Mouse (Mus musculus) heart, adult 2 months (tissue): Measurements from ENCODE around the gene Grk5. TPM values are rescaled to one million over a fixed set of nuclear protein-coding genes. Genes with fewer than 3 reads are reported as not detected.
A peak's percentile ranks its signal among the peaks of the same experiment; 100 is the strongest.

Experiments used
- DNase-seq, 2 experiments: peaks; one replicate each; pipeline ENCODE4 v3.0.0; 2021
- H3K27ac ChIP-seq: fragments of 200-600 bp; 2 replicates; pipeline ENCODE4 v1.8.1; 2022
- H3K27me3 ChIP-seq: fragments of 200-500 bp; 2 replicates; pipeline ENCODE4 v1.6.1; 2012; ENCODE audit warnings: mild to moderate bottlenecking, low read length, inconsistent platforms, mixed read lengths; ENCODE audit not compliant: control insufficient read depth, insufficient read depth
- H3K36me3 ChIP-seq: fragments of 200-500 bp; 2 replicates; pipeline ENCODE4 v1.6.1; 2012; ENCODE audit warnings: low read length, inconsistent platforms; ENCODE audit not compliant: control insufficient read depth, insufficient read depth
- H3K4me1 ChIP-seq: fragments of 200-500 bp; 2 replicates; pipeline ENCODE4 v1.6.1; 2011; ENCODE audit warnings: low read length; ENCODE audit not compliant: control insufficient read depth, insufficient read depth
- H3K4me3 ChIP-seq: fragments of 200-600 bp; 2 replicates; pipeline ENCODE4 v1.8.1; 2022
- H3K79me2 ChIP-seq: fragments of 200-500 bp; replicated peaks from 2 replicates; pipeline ENCODE4 v1.6.1; 2012; ENCODE audit warnings: mild to moderate bottlenecking, inconsistent platforms, low read length, moderate library complexity, mixed read lengths; ENCODE audit not compliant: control insufficient read depth, insufficient read depth
- H3K9ac ChIP-seq: fragments of 200-500 bp; 2 replicates; pipeline ENCODE4 v1.6.1; 2012; ENCODE audit warnings: low read depth, mild to moderate bottlenecking, control low read depth, inconsistent platforms, low read length, mixed read lengths
- CTCF ChIP-seq: fragments of 200-600 bp; IDR thresholded peaks from 2 replicates; pipeline ENCODE4 v1.8.1; 2022; ENCODE audit warnings: antibody characterized with exemption, mild to moderate bottlenecking, moderate library complexity
- EP300 ChIP-seq: fragments of 200-500 bp; IDR thresholded peaks from 2 replicates; pipeline ENCODE4 v1.6.1; 2011; ENCODE audit warnings: low read depth, low read length, control low read depth; ENCODE audit not compliant: insufficient read depth
- POLR2A ChIP-seq: fragments of 200-500 bp; IDR thresholded peaks from 2 replicates; pipeline ENCODE4 v1.6.1; 2011; ENCODE audit warnings: mild to moderate bottlenecking, low read depth, low read length, control low read depth; ENCODE audit not compliant: insufficient read depth
- WGBS: fragments of 180-500 bp; shearing (Covaris S2); methylation state at CpG from one replicate; pipeline ENCODE4 v1.1.7; 2018; 5-methylcytosine and 5-hydroxymethylcytosine counted together
- intact Hi-C: fragments of 180-260 bp; cut with DNase I; formaldehyde crosslinking; loops from one replicate; pipeline ENCODE4 v1.15.1; 2025
- polyA plus RNA-seq: library from polyadenylated mRNA; depleted of rRNA; stranded (reverse); fragments of >200 nt; gene quantifications from 2 replicates; pipeline ENCODE4 v1.2.3, GENCODE M21; 2012
- total RNA-seq, 2 experiments: library from RNA; stranded (reverse); gene quantifications; 2 replicates each; pipeline ENCODE4 v1.2.3; 2021

Gene Grk5
- total and polyA plus RNA-seq, 3 experiments, result 4.1 to 32.4 (median 25.1) TPM

DNA sequence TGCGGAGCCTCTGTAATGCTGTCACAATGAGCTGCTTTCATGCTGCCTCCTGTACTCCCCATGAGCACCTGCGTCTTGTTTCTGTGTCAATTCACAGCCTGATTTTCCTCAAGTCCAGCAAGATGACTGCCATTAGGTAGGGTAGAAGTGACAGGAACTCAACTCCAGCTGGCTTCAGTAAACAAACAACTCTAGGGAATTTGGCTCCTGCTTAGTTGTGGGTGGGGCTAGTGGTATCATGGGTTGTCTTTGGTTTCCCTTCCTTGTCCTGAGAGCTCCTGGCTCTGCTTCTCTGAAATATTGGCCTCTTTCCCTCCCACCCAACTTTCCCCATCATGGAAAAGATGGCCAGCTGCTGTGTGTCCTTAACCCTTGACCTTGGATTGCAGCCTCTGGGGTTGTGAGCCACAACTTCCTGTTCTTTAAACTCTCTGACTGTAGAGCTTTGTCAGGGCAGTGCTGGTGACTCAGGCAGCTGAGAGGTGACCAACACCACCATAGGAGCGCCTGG, 56.3 kb downstream of the Grk5 start:
- peaks cover 3% of the 10 kb centered on the region; the same call in 1 of the 2 replicates for H3K79me2 ChIP-seq
- peak; percentile 75 to 87 for DNase-seq
- 45% methylated on average over 3 of the region's 3 CpGs for WGBS
- intact Hi-C loops, result no loop called here
- peaks cover 38% of the 10 kb centered on the region for H3K36me3 ChIP-seq
- H3K27ac ChIP-seq, result peak overlapping the region; percentile 94
- no peak overlapping the region for H3K9ac ChIP-seq
- TF ChIP-seq EP300, result peak; percentile 93
- no peak for TF ChIP-seq CTCF
- TF ChIP-seq POLR2A, result no peak
- peaks cover 37% of the 10 kb centered on the region for H3K4me1 ChIP-seq
- H3K27me3 ChIP-seq, result no peaks in the 10 kb centered on the region
- no peak overlapping the region for H3K4me3 ChIP-seq

DNA sequence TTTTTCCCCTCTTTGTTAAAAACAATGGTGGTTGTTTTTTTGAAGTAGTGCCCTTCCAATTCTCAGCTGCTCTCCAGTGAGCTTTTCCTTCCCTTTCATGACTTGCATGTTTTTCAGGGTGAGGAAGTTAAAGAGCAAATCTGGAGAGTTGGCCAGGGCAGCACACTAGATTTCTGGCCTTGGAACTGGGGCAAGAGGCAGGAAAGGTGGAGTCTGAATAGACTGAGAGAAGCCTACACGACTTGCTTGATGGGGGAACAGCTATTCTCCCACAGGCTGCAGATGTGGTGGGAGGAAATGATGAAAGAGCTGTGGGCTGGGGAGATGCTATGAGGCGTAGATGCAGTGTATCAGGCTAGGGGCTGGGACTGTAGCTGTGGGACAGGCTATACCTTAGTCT, 57.1 kb downstream of the Grk5 start:
- peak overlapping the region; percentile 94 for H3K27ac ChIP-seq
- no peak overlapping the region for H3K9ac ChIP-seq
- H3K4me3 ChIP-seq, result no peak overlapping the region
- 17% methylated on average over 2 of the region's 2 CpGs for WGBS
- no peaks in the 10 kb centered on the region for H3K27me3 ChIP-seq
- TF ChIP-seq CTCF (no peak), POLR2A (no peak), EP300 (peak; percentile 91; the same call in 1 of the 2 replicates)
- intact Hi-C loops, result no loop called here
- H3K4me1 ChIP-seq, result peaks cover 35% of the 10 kb centered on the region
- peak; percentile 66 to 81 for DNase-seq
- H3K36me3 ChIP-seq, result peaks cover 39% of the 10 kb centered on the region
- peaks cover 3% of the 10 kb centered on the region; the same call in 1 of the 2 replicates for H3K79me2 ChIP-seq

DNA sequence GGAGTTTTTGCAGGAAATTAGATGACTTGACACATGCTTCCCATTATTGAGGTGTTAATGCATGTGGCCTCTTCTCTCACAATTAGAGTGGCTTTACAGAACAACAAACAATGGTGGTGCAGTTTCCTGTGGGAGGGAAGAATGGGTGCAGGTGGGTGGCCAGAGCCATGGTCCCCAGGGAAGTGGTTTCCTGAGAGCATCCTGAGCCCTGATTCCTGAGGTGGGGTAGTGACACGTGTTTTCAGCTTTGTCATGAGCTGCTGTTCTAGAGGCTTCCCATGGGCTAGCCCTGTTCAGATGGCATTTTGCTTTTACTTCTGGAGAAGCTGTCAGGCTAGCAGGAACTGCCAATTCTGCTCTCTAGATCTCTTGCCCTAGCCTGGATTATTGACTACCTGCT, 59.4 kb downstream of the Grk5 start:
- intact Hi-C loops, result loop anchor here (2.0 kb wide), 1 partner anchor 58 kb away; no protein-coding TSS in a partner anchor
- no peak overlapping the region for H3K4me3 ChIP-seq
- 43% methylated on average over 1 of the region's 1 CpGs for WGBS
- peak overlapping the region; percentile 84 for H3K27ac ChIP-seq
- TF ChIP-seq EP300 (peak; percentile 67; the same call in 1 of the 2 replicates), CTCF (no peak), POLR2A (0 out of 2 replicates have a peak, but pooled peaks have one; percentile 26)
- peaks cover 39% of the 10 kb centered on the region for H3K36me3 ChIP-seq
- H3K27me3 ChIP-seq, result no peaks in the 10 kb centered on the region
- H3K9ac ChIP-seq, result no peak overlapping the region
- peak in 1 of 2 experiments; percentile 64 for DNase-seq
- 0 out of 2 replicates have a peak, but pooled peaks cover 1% of the 10 kb centered on the region for H3K79me2 ChIP-seq
- peaks cover 32% of the 10 kb centered on the region for H3K4me1 ChIP-seq

DNA sequence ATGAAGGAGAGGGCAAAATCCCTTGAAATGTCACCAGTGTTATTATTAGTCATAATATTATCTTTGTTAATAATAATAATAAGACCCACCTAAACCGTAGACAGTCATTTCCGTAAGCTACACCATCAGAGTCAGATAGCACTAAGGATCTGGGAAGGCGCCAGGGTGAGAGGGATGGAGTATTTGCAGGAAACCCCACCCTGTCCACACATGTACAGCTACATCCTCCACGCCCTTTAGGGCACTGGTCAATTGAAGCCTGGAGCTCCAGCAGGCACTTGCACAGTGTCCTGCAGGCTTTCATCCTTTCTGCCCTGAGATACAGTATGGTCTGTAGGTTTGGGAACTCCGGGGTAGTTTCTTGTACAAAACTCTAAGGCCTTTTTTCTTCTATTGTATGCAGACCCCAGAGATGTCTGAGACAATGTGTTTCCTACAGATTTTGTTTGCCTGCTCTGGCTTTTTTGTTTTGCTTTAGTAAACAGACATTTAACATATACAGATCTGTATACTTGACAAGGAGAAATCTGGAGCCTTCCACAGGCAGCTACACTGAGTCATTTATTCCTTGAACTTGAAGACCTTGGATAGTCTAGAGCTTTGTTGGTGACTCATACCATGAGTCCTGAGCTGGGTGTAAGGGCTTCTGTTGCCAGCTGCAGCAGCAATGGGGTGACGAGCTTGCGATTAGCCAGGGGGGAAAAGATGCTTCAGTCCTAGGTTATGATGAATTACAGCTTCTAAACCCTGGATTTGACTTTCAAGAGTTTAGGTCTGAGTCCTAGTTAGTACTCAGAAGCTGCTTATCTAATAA, 60.7 kb downstream of the Grk5 start:
- Histone ChIP-seq H3K4me1 (peaks cover 27% of the 10 kb centered on the region), H3K4me3 (no peak overlapping the region), H3K27ac (peak overlapping the region; percentile 84), H3K9ac (no peak overlapping the region), H3K36me3 (peaks cover 35% of the 10 kb centered on the region), H3K27me3 (no peaks in the 10 kb centered on the region), H3K79me2 (peaks cover 1% of the 10 kb centered on the region; the same call in 1 of the 2 replicates)
- 36% methylated on average over 7 of the region's 7 CpGs for WGBS
- TF ChIP-seq CTCF, result no peak
- TF ChIP-seq EP300, result peak; percentile 96
- peak; percentile 38; the same call in 1 of the 2 replicates for TF ChIP-seq POLR2A
- intact Hi-C loops, result loop anchor here (5.0 kb wide), 1 partner anchor 107 kb away; no protein-coding TSS in a partner anchor
- peak; percentile 67 to 79 for DNase-seq

DNA sequence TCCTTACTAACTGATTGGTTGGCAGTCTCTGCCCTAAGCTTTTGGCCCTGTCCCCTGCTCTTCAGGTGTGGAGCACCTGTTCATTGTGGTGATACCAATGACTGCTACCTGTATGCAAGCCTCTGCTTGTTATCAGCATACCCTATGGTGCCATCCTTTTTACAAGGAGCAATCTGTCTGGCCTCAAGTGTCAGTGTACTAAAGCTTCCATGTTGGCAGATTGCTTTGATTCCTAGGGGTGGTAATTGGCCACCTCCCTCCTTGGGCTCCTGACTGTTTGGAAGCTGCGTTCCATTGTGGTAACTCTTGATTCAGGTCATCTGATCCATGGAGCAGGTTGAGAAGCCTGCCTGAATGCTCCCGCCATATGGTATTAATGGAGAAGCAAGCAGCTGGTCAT, 65.6 kb downstream of the Grk5 start:
- no peak for DNase-seq
- no peak for TF ChIP-seq CTCF
- TF ChIP-seq POLR2A, result no peak
- no peak for TF ChIP-seq EP300
- peak overlapping the region; percentile 24 for H3K27ac ChIP-seq
- no peak overlapping the region for H3K4me3 ChIP-seq
- WGBS, result 93% methylated on average over 2 of the region's 2 CpGs
- H3K27me3 ChIP-seq, result no peaks in the 10 kb centered on the region
- H3K9ac ChIP-seq, result no peak overlapping the region
- H3K4me1 ChIP-seq, result peaks cover 12% of the 10 kb centered on the region
- peaks cover 1% of the 10 kb centered on the region for H3K79me2 ChIP-seq
- H3K36me3 ChIP-seq, result peaks cover 15% of the 10 kb centered on the region
- intact Hi-C loops, result no loop called here
